Mouse (Mus musculus): ENCODE results near the gene Skil.

Gene Skil

GRCm38 (mm10) chr3:31083507-31084245 is 11.2 kb upstream of the Skil start:
- DNase-seq (ENCODE audit: low spot score in 2 of 2), result peak in 1 of 2 experiments; percentile 27

- no peak for DNase-seq (ENCODE audit: low spot score in 2 of 2)
These were observed 9.9 kb upstream of the Skil start for GRCm38 (mm10) chr3:31085000-31085399.

GRCm38 (mm10) chr3:31088789-31089775 is 5.8 kb upstream of the Skil start:
- DNase-seq (ENCODE audit: low spot score in 2 of 2), result no peak

- DNase-seq (ENCODE audit: low spot score in 2 of 2), result no peak
These were observed 4.9 kb upstream of the Skil start for GRCm38 (mm10) chr3:31089956-31090355.

- peak in 1 of 2 experiments; percentile 19 for DNase-seq (ENCODE audit: low spot score in 2 of 2)
These were observed 1.7 kb upstream of the Skil start for GRCm38 (mm10) chr3:31093196-31093595.

- peak; percentile 60 to 67 for DNase-seq (ENCODE audit: low spot score in 2 of 2)
These were observed 1.1 kb upstream of the Skil start for GRCm38 (mm10) chr3:31093627-31094351.

- no peak for DNase-seq (ENCODE audit: low spot score in 2 of 2)
These were observed 277 bp downstream of the Skil start for GRCm38 (mm10) chr3:31095179-31095490.

- peak in 1 of 2 experiments; percentile 28 for DNase-seq (ENCODE audit: low spot score in 2 of 2)
These were observed 765 bp downstream of the Skil start for GRCm38 (mm10) chr3:31095491-31096154.

- DNase-seq (ENCODE audit: low spot score in 2 of 2), result no peak
These were observed 1.6 kb downstream of the Skil start for GRCm38 (mm10) chr3:31096155-31097101.

- no peak for DNase-seq (ENCODE audit: low spot score in 2 of 2)
These were observed 2.4 kb downstream of the Skil start for GRCm38 (mm10) chr3:31097102-31097720.

GRCm38 (mm10) chr3:31097976-31098375 is 3.1 kb downstream of the Skil start:
- DNase-seq (ENCODE audit: low spot score in 2 of 2), result no peak

- DNase-seq (ENCODE audit: low spot score in 2 of 2), result no peak
These were observed 3.7 kb downstream of the Skil start for GRCm38 (mm10) chr3:31098556-31098955.

- DNase-seq (ENCODE audit: low spot score in 2 of 2), result no peak
These were observed 5.2 kb downstream of the Skil start for GRCm38 (mm10) chr3:31100026-31100425.

- no peak for DNase-seq (ENCODE audit: low spot score in 2 of 2)
These were observed 5.9 kb downstream of the Skil start for GRCm38 (mm10) chr3:31100802-31101201.

- no peak for DNase-seq (ENCODE audit: low spot score in 2 of 2)
These were observed 10.1 kb downstream of the Skil start for GRCm38 (mm10) chr3:31104936-31105335.

GRCm38 (mm10) chr3:31106597-31106996 is 11.7 kb downstream of the Skil start:
- DNase-seq (ENCODE audit: low spot score in 2 of 2), result no peak

GRCm38 (mm10) chr3:31107674-31108073 is 12.8 kb downstream of the Skil start:
- DNase-seq (ENCODE audit: low spot score in 2 of 2), result no peak

GRCm38 (mm10) chr3:31109108-31109507 is 14.2 kb downstream of the Skil start:
- no peak for DNase-seq (ENCODE audit: low spot score in 2 of 2)

- no peak for DNase-seq (ENCODE audit: low spot score in 2 of 2)
These were observed 28.2 kb downstream of the Skil start for GRCm38 (mm10) chr3:31123098-31123497.

- no peak for DNase-seq (ENCODE audit: low spot score in 2 of 2)
These were observed 31.4 kb downstream of the Skil start for GRCm38 (mm10) chr3:31126303-31126702.
